Mouse (Mus musculus) liver, embryonic 13.5 days (tissue): ENCODE data around the gene Als2cr12. TPM values are rescaled to one million over a fixed set of nuclear protein-coding genes. Genes with fewer than 3 reads are reported as not detected.
"Not testable (repeated sequence)": the region's sequence is repeated elsewhere in the genome, so short reads cannot be mapped to it uniquely, and the experiment has no call there.

Experiments used
- ATAC-seq: fragments of 200-750 bp; cut with Nextera tagmentation; 2 replicates; pipeline ENCODE4 v1.8.0; 2017; ENCODE audit warnings: low read depth, mild to moderate bottlenecking, moderate number of reproducible peaks, moderate library complexity
- DNase-seq: peaks from one replicate; pipeline ENCODE4 v3.0.0; 2022
- H3K27ac ChIP-seq: fragments of 300-500 bp; sonication (generic); 2 replicates; pipeline ENCODE4 v1.5.1; 2015; ENCODE audit warnings: moderate library complexity, mild to moderate bottlenecking, inconsistent platforms
- H3K27me3 ChIP-seq: fragments of 300-500 bp; sonication (generic); 2 replicates; pipeline ENCODE4 v1.6.1; 2015; ENCODE audit warnings: mild to moderate bottlenecking, inconsistent platforms
- H3K36me3 ChIP-seq: fragments of 300-500 bp; sonication (generic); 2 replicates; pipeline ENCODE4 v1.6.1; 2015; ENCODE audit warnings: mild to moderate bottlenecking, inconsistent platforms
- H3K4me1 ChIP-seq: fragments of 300-500 bp; sonication (generic); replicated peaks from 2 replicates; pipeline ENCODE4 v1.6.1; 2015; ENCODE audit warnings: inconsistent platforms
- H3K4me2 ChIP-seq: fragments of 300-500 bp; sonication (generic); 2 replicates; pipeline ENCODE4 v1.6.1; 2015; ENCODE audit warnings: inconsistent platforms, mild to moderate bottlenecking, moderate library complexity
- H3K4me3 ChIP-seq: fragments of 300-500 bp; sonication (generic); replicated peaks from 2 replicates; pipeline ENCODE4 v1.5.1; 2015; ENCODE audit warnings: mild to moderate bottlenecking, inconsistent platforms
- H3K9ac ChIP-seq: fragments of 300-500 bp; sonication (generic); 2 replicates; pipeline ENCODE4 v1.6.1; 2015; ENCODE audit warnings: mild to moderate bottlenecking, inconsistent platforms
- H3K9me3 ChIP-seq: fragments of 300-500 bp; sonication (generic); replicated peaks from 2 replicates; pipeline ENCODE4 v1.6.1; 2016; ENCODE audit warnings: inconsistent platforms
- WGBS: fragments of 180-500 bp; shearing (Covaris S2); methylation state at CpG from one replicate; pipeline ENCODE4 v1.1.7; 2015; ENCODE audit not compliant: insufficient replicate concordance; 5-methylcytosine and 5-hydroxymethylcytosine counted together
- polyA plus RNA-seq: library from polyadenylated mRNA; unstranded; fragments of >200 nt; fragmentation: Nextera tagmentation; extraction: Ambion mirVana; gene quantifications from 2 replicates; pipeline ENCODE4 v1.2.1, GENCODE M21; 2015

The Als2cr12 gene
- polyA plus RNA-seq: not detected in 2 replicates

DNA sequence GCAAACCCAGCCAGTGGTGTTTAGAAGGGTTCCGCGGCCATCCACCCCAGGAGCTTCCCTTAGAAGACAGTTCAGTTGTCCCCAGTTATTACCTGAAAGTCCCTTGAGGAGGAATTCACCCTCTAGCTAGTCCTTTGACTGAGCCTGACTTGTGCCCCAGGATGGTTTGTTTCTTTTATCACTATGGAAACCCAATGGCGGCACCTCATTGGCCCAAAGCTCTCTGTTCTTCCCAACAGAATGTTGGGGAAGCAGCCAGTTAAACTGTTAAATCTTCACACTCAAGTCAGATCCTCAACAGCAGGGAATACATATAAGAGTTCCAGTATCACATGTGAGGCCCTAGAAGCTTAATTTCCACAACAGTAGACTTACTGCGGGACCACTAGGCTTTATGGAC is at the start of gene Als2cr12:
TSS of gene Als2cr12 (minus strand) at position 180 of the 400 bp plus-strand sequence.
- ATAC-seq, H3K9ac ChIP-seq, H3K4me3 ChIP-seq, H3K4me1 ChIP-seq, H3K4me2 ChIP-seq, H3K27ac ChIP-seq, H3K27me3 ChIP-seq, H3K36me3 ChIP-seq, H3K9me3 ChIP-seq, DNase-seq: not testable (repeated sequence)
- 81% methylated on average over 4 of the region's 4 CpGs for WGBS

DNA sequence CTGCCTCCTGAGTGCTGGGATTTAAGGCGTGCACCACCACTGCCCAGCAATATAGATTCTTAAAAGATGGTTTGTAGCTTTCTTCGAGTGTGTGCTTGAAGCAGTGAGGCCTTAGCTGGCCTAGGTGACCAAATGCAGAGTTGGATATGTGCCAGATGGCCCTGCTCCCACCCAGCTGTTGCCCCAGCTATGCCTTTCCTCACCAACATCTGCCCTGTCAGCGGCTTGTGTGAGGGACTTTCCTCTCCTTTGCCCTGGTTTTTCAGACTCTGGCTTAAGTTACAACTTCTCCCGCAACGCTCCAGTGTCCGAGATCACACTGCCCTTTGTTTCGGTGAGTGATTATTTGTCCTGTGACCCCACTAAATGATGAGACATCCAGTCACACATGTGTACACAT is 48.9 kb upstream of the Als2cr12 start:
- ATAC-seq (no peak), DNase-seq (no peak)
- H3K4me2 ChIP-seq: no peak overlapping the region
- no peak overlapping the region for H3K9ac ChIP-seq
- no peak overlapping the region for H3K4me3 ChIP-seq
- WGBS: 77% methylated on average over 7 of the region's 7 CpGs
- no peak overlapping the region for H3K27ac ChIP-seq
- no peaks in the 10 kb centered on the region for H3K27me3 ChIP-seq
- H3K36me3 ChIP-seq: peaks cover 77% of the 10 kb centered on the region
- no peaks in the 10 kb centered on the region for H3K9me3 ChIP-seq
- peaks cover 19% of the 10 kb centered on the region for H3K4me1 ChIP-seq

DNA sequence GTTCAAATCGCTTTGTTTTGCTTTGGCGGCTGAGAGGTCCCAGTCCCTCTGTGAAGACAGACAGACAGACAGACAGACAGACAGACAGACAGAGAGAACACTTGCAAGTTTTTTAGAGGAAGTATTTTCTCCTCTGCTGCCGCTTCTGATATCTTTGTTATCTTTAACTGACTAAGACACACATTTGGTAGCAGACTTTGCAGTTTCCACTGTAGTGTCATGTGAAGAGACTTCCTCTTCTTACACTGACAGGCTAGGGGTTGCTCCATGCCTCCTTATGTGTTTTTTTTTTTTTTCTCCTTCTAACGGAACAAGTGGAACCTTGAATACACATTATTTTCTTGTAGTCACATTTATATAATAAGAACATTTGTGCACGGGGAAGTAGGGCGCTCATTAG is 47.5 kb upstream of the Als2cr12 start:
- DNase-seq: peak; percentile 13
- H3K36me3 ChIP-seq: peaks cover 67% of the 10 kb centered on the region

DNA sequence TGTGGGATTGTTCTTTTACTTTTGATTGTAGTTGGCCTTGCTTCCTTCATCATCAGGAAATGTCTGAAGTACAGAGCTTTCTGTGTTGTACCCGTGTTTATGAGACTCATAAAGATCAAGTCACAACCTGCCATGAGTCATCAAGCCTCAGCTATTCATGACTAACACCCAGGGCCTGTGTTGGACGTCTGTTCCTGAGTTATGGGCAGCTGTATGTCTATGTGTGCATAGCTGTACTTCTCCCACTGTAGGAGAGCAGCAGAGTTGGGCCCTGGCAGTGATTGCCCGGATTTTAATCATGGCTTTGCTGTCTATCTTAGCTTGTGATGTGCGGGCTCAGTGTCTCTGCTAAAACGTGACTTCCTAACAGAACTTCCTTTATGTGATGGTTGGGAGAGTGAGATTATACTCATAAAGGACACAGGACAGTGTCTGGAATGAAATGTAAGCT is 46.8 kb upstream of the Als2cr12 start:
- no peaks in the 10 kb centered on the region for H3K9me3 ChIP-seq
- no peak overlapping the region for H3K9ac ChIP-seq
- no peaks in the 10 kb centered on the region for H3K27me3 ChIP-seq
- WGBS: 24% methylated on average over 5 of the region's 5 CpGs
- peaks cover 63% of the 10 kb centered on the region for H3K36me3 ChIP-seq
- H3K4me3 ChIP-seq: no peak overlapping the region
- peak overlapping the region; percentile 62 for H3K27ac ChIP-seq
- ATAC-seq: no peak
- DNase-seq: no peak
- H3K4me1 ChIP-seq: peaks cover 19% of the 10 kb centered on the region
- no peak overlapping the region for H3K4me2 ChIP-seq

More for the DNA sequence above, 47.5 kb upstream of the Als2cr12 start:
- Histone ChIP-seq H3K27me3 (no peaks in the 10 kb centered on the region), H3K4me2 (no peak overlapping the region), H3K9ac (no peak overlapping the region), H3K4me3 (no peak overlapping the region), H3K9me3 (no peaks in the 10 kb centered on the region), H3K27ac (peak overlapping the region; percentile 62), H3K4me1 (peaks cover 19% of the 10 kb centered on the region)
- WGBS: 19% methylated on average over 6 of the region's 6 CpGs
- ATAC-seq: peak; percentile 66; the same call in 1 of the 2 replicates

DNA sequence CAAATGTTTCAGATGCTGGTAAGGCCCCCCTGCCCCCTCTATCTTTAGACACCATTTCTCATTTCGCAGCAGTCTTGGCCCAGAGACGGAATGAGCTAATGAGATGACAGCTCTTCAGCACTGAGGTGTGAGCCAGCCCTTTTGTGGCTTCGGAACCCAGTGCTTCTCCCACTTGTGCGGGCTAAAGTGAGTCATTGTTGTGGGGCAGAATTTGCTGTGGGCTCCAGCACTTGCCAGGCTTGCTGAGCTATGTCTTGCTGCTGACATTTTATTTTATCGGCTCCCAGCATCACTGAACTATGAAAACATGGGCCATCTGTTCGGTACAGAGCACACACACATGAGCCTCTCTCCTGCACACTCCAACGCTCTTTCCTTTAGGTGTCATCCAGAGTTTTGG is 43.7 kb upstream of the Als2cr12 start:
- peaks cover 61% of the 10 kb centered on the region for H3K36me3 ChIP-seq
- no peak for ATAC-seq

DNA sequence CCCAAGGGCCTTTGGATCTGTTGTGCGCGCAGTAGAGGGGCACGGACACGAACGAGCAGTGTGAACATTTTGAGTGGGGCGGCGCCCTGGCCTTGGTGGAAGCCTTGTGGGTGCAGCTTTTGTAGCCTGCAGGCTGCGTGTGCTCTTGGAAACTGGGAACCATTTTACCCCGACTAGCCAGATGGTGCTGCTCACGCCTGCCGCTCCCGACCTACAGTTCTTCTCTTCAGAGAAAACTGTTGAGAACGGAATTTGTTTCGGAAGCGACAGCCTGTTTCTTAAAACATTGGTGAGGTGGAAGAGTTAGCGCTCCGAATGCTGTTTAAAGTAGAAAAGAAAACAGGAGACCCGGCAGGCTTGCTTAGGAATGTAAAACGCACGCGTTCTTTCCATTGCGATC is 41.2 kb upstream of the Als2cr12 start:
- WGBS: 92% methylated on average over 22 of the region's 22 CpGs
- Histone ChIP-seq H3K27ac (no peak overlapping the region), H3K9me3 (no peaks in the 10 kb centered on the region), H3K36me3 (peaks cover 58% of the 10 kb centered on the region), H3K9ac (no peak overlapping the region), H3K27me3 (no peaks in the 10 kb centered on the region), H3K4me3 (no peak overlapping the region), H3K4me1 (0 out of 2 replicates have a peak, but pooled peaks cover 2% of the 10 kb centered on the region), H3K4me2 (no peak overlapping the region)
- no peak for DNase-seq
- no peak for ATAC-seq

More for the DNA sequence above, 43.7 kb upstream of the Als2cr12 start:
- WGBS: 76% methylated on average over 7 of the region's 7 CpGs
- H3K27me3 ChIP-seq: no peaks in the 10 kb centered on the region
- no peak overlapping the region for H3K9ac ChIP-seq
- H3K4me2 ChIP-seq: no peak overlapping the region
- H3K4me3 ChIP-seq: no peak overlapping the region
- H3K9me3 ChIP-seq: no peaks in the 10 kb centered on the region
- H3K4me1 ChIP-seq: peaks cover 19% of the 10 kb centered on the region
- DNase-seq: no peak
- no peak overlapping the region for H3K27ac ChIP-seq

DNA sequence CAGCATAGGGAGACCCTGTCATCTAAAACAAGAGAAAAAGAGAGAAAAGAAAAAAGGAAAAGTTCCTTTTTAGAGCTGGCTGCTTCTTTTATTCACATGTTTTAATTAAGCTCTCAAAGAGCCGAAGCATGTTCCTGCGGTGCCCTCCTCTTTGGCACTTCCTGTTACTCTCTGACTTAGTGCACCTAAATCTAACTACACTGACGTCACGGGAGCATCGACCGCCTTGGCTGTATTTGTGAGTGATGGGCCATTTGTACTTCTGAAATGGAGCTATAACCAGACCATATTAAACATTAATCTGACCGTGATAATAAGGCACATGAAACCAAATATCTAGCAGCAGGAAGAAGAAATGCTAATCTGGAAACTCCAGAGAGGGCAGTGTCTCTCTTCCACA is 40.2 kb upstream of the Als2cr12 start:
- H3K4me2 ChIP-seq: no peak overlapping the region

DNA sequence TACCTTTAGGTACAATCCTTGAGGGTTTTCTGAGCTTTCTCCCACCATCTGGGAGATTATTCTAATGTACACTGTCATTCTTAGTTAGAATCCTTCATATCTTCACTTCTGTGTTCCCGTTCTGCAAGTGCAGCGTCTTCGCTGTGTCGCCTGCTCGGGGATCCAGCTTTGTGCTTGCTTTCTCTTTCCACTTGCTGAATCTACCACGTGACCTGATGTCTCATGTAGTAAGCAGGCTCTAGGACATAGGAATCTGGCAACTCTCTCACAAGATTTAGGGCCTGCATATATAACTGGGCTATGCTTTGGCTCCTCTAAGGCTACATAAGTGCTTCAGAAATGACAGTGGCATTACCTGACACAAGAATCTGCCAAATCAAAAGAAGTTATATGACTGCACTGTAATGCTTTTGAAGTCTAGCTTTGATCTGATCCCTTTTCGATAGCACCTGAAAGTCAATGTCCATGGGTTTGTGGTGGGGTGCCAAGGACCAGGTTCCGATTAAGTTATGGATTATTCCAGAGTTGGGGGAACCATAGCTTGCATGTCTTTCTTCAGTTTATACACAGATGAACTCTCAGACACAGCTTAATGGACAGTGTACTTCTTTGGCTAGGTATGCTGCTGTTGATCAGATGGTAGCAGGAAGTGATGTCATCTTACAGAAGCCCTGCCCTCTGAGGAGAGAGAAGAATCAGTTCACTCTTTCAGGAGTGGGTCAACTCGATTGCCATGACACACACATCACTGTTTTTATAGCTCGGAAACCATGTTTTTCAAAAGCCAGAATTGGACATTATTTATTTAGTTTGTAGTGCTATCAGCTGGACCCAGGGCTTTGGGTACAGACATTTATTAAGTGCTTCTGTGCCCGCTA is 38.5 kb upstream of the Als2cr12 start:
- no peaks in the 10 kb centered on the region for H3K9me3 ChIP-seq
- no peaks in the 10 kb centered on the region for H3K4me1 ChIP-seq
- DNase-seq (no peak), ATAC-seq (no peak)
- no peak overlapping the region for H3K27ac ChIP-seq
- H3K4me3 ChIP-seq: no peak overlapping the region
- H3K27me3 ChIP-seq: no peaks in the 10 kb centered on the region
- H3K9ac ChIP-seq: no peak overlapping the region
- peaks cover 55% of the 10 kb centered on the region for H3K36me3 ChIP-seq
- WGBS: 81% methylated on average over 11 of the region's 11 CpGs
- H3K4me2 ChIP-seq: no peak overlapping the region

More for the DNA sequence above, 40.2 kb upstream of the Als2cr12 start:
- Histone ChIP-seq H3K4me3 (no peak overlapping the region), H3K27me3 (no peaks in the 10 kb centered on the region), H3K4me1 (no peaks in the 10 kb centered on the region), H3K9me3 (no peaks in the 10 kb centered on the region), H3K27ac (no peak overlapping the region), H3K36me3 (peaks cover 54% of the 10 kb centered on the region), H3K9ac (no peak overlapping the region)
- no peak for ATAC-seq
- no peak for DNase-seq
- WGBS: 83% methylated on average over 7 of the region's 7 CpGs

DNA sequence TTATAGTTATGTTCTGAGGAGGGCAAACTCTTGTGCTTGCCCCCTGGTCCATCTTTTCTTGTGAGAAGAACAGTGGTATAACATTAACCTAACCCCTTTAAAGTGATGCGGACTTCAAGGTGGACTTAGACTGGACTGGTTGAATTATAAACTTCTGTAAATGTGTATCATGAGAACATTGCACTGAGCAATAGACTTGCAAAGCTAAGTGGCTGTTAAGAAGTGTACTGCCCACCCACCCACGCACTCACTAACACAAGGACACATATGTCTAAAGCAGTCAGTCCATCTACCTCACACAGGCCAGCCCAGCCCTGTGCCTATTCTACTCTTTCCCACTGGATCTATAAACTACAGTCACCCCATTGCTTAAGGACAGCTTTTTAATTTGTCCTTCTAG is 37.8 kb upstream of the Als2cr12 start:
- Histone ChIP-seq H3K9me3 (no peaks in the 10 kb centered on the region), H3K9ac (no peak overlapping the region), H3K4me3 (no peak overlapping the region), H3K27me3 (no peaks in the 10 kb centered on the region), H3K4me2 (no peak overlapping the region), H3K27ac (no peak overlapping the region), H3K36me3 (peaks cover 60% of the 10 kb centered on the region), H3K4me1 (no peaks in the 10 kb centered on the region)
- ATAC-seq: no peak
- 76% methylated on average over 2 of the region's 2 CpGs for WGBS
- no peak for DNase-seq

DNA sequence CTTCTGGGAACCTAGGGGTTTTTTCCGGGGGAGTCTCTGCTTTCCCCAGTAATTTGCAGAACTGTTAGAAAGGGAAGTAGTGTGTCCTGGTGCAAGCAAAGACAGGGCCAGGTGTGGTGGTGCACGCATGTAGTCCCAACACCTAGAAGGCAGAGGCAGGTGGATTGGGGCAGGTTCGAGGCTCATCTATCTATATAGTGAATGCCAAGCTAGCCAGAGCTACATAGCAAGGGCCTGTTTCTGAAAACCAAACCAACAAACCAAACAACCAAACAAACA is 32.7 kb upstream of the Als2cr12 start:
- H3K4me2 ChIP-seq: no peak overlapping the region
- ATAC-seq: no peak
- H3K4me3 ChIP-seq: no peak overlapping the region
- peaks cover 41% of the 10 kb centered on the region for H3K36me3 ChIP-seq
- H3K9ac ChIP-seq: no peak overlapping the region
- DNase-seq: no peak
- no peaks in the 10 kb centered on the region for H3K9me3 ChIP-seq
- no peaks in the 10 kb centered on the region for H3K27me3 ChIP-seq
- WGBS: 73% methylated on average over 3 of the region's 3 CpGs
- H3K4me1 ChIP-seq: peaks cover 12% of the 10 kb centered on the region; the same call in 1 of the 2 replicates
- H3K27ac ChIP-seq: no peak overlapping the region

DNA sequence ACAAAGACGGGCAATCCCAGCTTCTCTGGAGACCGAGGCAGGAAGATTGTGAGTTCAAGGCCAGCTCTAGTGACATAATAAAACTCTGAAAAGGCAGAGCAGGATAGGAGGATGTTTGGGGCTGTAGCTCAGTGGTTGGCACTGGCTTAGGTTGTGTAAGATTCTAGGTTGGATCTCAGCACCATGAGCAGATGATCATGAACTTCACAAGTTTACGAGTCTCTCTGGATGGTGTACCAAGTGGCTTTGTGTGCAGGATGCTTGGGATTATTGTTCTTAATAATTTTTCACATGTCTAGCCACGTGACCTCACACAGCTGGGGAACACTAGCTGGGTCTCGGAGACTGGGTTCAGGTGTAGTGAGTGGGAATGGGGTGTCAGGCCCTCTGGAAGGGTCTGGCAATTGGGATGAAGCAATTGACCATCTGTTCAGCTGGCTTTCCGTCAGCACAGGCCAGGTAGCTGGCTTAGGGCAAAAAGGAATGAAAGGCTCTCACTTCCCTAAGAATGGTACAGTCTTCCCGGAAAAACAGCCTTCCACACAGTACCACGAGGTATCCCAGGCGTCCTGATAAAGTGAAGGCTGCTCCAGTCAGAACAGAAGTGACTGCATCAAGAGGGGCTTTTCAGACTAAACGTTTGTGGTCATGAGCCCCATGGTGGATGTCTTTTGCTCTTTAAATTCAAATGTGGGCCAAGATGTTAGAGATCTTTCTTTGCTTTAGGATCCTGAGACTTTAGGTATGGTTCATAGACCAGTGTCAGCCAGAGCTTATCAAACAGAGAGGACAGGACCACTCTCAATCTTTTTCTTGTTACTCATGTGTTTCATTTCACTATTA is 32.2 kb upstream of the Als2cr12 start:
- H3K27me3 ChIP-seq: no peaks in the 10 kb centered on the region
- ATAC-seq (no peak), DNase-seq (no peak)
- H3K4me2 ChIP-seq: no peak overlapping the region
- no peak overlapping the region for H3K9ac ChIP-seq
- WGBS: 72% methylated on average over 10 of the region's 10 CpGs
- no peak overlapping the region for H3K4me3 ChIP-seq
- no peaks in the 10 kb centered on the region for H3K9me3 ChIP-seq
- peaks cover 16% of the 10 kb centered on the region; the same call in 1 of the 2 replicates for H3K4me1 ChIP-seq
- no peak overlapping the region for H3K27ac ChIP-seq
- peaks cover 37% of the 10 kb centered on the region for H3K36me3 ChIP-seq
